Mouse (Mus musculus): Measurements from ENCODE around the gene Tsacc. TPM values are rescaled to one million over a fixed set of nuclear protein-coding genes. Genes with fewer than 3 reads are reported as not detected.
A peak's percentile ranks its signal among the peaks of the same experiment; 100 is the strongest.

The Tsacc gene
- polyA plus RNA-seq, 1 experiment from 2014 or later: 9.4 TPM

- WGBS: 16% methylated on average over 7 of the region's 7 CpGs
Measured at GRCm38 (mm10) chr3:88232851-88233649, 63.7 kb downstream of the Tsacc start.

More at GRCm38 (mm10) chr3:88232851-88233649, 63.7 kb downstream of the Tsacc start:
- no peak for ATAC-seq (ENCODE audit: low FRiP score, low read depth)
- no peak overlapping the region for H3K4me2 ChIP-seq (replicated peaks)
- H3K27me3 ChIP-seq (replicated peaks): no peaks in the 10 kb centered on the region
- H3K4me3 ChIP-seq: no peak overlapping the region
- no peaks in the 10 kb centered on the region for H3K9me3 ChIP-seq
- peak overlapping the region; percentile 96 for H3K27ac ChIP-seq
- peaks cover 20% of the 10 kb centered on the region for H3K36me3 ChIP-seq
- peaks cover 91% of the 10 kb centered on the region for H3K4me1 ChIP-seq
- no peak overlapping the region; the same call in 1 of the 2 replicates for H3K9ac ChIP-seq

Other genes with a start within 250 kb of the Tsacc start
- 129 and 141 TPM in 2 replicates for gene Naxe, start 238.5 kb downstream of the Tsacc start, polyA plus RNA-seq (2016; fragmentation: Nextera tagmentation; extraction: Ambion mirVana)
- gene Ttc24, start 218.7 kb downstream of the Tsacc start, polyA plus RNA-seq (2016; fragmentation: Nextera tagmentation; extraction: Ambion mirVana): not detected in 2 replicates
- gene Iqgap3, start 215.0 kb downstream of the Tsacc start, polyA plus RNA-seq (2016; fragmentation: Nextera tagmentation; extraction: Ambion mirVana): 14.1 and 14.3 TPM in 2 replicates
- 17.6 and 19.8 TPM in 2 replicates for gene Mef2d, start 154.6 kb downstream of the Tsacc start, polyA plus RNA-seq (2016; fragmentation: Nextera tagmentation; extraction: Ambion mirVana)
- gene Rhbg, start 42.3 kb downstream of the Tsacc start, polyA plus RNA-seq (2016; fragmentation: Nextera tagmentation; extraction: Ambion mirVana): 0.32 and 0.79 TPM in 2 replicates
- 0.27 TPM in 1 of 2 replicates, not detected in the other for gene Gm38392, start 9.8 kb downstream of the Tsacc start, polyA plus RNA-seq (2016; fragmentation: Nextera tagmentation; extraction: Ambion mirVana)
- 593 and 606 TPM in 2 replicates for gene Cct3, start 117 bp upstream of the Tsacc start, polyA plus RNA-seq (2016; fragmentation: Nextera tagmentation; extraction: Ambion mirVana)
- gene Glmp, start 28.0 kb upstream of the Tsacc start, polyA plus RNA-seq (2016; fragmentation: Nextera tagmentation; extraction: Ambion mirVana): 116 and 131 TPM in 2 replicates
- gene Tmem79, start 39.1 kb upstream of the Tsacc start, polyA plus RNA-seq (2016; fragmentation: Nextera tagmentation; extraction: Ambion mirVana): 1.6 and 2.0 TPM in 2 replicates
- gene Smg5, start 39.3 kb upstream of the Tsacc start, polyA plus RNA-seq (2016; fragmentation: Nextera tagmentation; extraction: Ambion mirVana): 78.4 and 80.5 TPM in 2 replicates
- 2.0 and 2.3 TPM in 2 replicates for gene Paqr6, start 67.6 kb upstream of the Tsacc start, polyA plus RNA-seq (2016; fragmentation: Nextera tagmentation; extraction: Ambion mirVana)
- not detected in 2 replicates for gene Bglap3, start 75.7 kb upstream of the Tsacc start, polyA plus RNA-seq (2016; fragmentation: Nextera tagmentation; extraction: Ambion mirVana)
- not detected in 2 replicates for gene Bglap2, start 81.7 kb upstream of the Tsacc start, polyA plus RNA-seq (2016; fragmentation: Nextera tagmentation; extraction: Ambion mirVana)
- gene Bglap, start 87.5 kb upstream of the Tsacc start, polyA plus RNA-seq (2016; fragmentation: Nextera tagmentation; extraction: Ambion mirVana): not detected in 2 replicates
- 75.9 and 79.7 TPM in 2 replicates for gene Pmf1, start 113.3 kb upstream of the Tsacc start, polyA plus RNA-seq (2016; fragmentation: Nextera tagmentation; extraction: Ambion mirVana)
- 24.1 and 28.0 TPM in 2 replicates for gene Slc25a44, start 128.1 kb upstream of the Tsacc start, polyA plus RNA-seq (2016; fragmentation: Nextera tagmentation; extraction: Ambion mirVana)
- 13.6 and 15.3 TPM in 2 replicates for gene Sema4a, start 164.2 kb upstream of the Tsacc start, polyA plus RNA-seq (2016; fragmentation: Nextera tagmentation; extraction: Ambion mirVana)
- 27.6 and 27.9 TPM in 2 replicates for gene Lmna, start 213.0 kb upstream of the Tsacc start, polyA plus RNA-seq (2016; fragmentation: Nextera tagmentation; extraction: Ambion mirVana)
- gene Mex3a, start 235.4 kb upstream of the Tsacc start, polyA plus RNA-seq (2016; fragmentation: Nextera tagmentation; extraction: Ambion mirVana): 41.9 and 43.3 TPM in 2 replicates